Mouse (Mus musculus): ENCODE results near the gene Pycr2. TPM values are rescaled to one million over a fixed set of nuclear protein-coding genes. Genes with fewer than 3 reads are reported as not detected.

Pycr2 gene
- polyA plus RNA-seq, 1 experiment: 21.8 TPM

DNA sequence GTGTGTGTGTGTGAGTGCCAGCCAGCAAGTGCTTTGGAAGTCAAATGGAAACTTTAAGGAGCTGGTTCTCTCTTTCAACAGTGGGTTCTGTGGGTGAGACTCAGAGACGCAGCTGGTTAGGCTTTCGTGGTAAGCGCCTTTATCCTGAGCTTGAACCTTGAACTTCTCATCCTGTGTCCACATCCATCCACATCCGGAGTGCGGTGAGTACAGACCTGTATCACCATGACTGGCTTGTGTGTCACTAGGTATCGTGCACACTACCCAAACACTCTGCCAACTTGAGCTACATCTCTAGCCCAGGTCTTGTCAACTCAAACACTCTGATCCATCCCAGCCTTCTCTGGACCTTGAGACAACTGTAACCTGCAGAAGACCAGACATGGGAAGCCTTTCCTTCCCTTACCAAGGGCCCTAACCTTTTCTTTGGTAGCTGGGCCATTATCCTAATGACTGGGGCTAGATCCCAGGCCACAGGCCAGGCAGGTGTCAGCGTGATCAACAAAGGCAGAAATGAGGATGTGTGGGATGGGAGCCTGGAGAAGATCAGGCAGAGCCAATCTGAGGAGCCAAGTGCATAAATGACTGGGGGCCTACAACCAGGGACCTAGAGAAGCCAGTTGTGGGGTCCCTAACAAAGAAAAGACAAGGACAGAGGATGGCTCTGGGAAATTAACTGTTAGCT lies 36.8 kb downstream of the Pycr2 start:
- no peaks in the 10 kb centered on the region for H3K27me3 ChIP-seq (ENCODE audit: control insufficient read depth, insufficient read depth, low read length)
- WGBS: 47% methylated on average over 7 of the region's 7 CpGs
- TF ChIP-seq CTCF (IDR thresholded peaks at IDR 0.05; ENCODE audit: extremely low read depth, insufficient read length, insufficient replicate concordance, low read depth, low read length): no peak
- no peak for TF ChIP-seq POLR2A (IDR thresholded peaks at IDR 0.05; ENCODE audit: low read depth, low read length)
- H3K27ac ChIP-seq (ENCODE audit: insufficient read depth, low read depth, low read length): 0 out of 2 replicates have a peak overlapping the region, but pooled peaks have one; percentile 77
- peaks cover 16% of the 10 kb centered on the region for H3K4me1 ChIP-seq (ENCODE audit: control insufficient read depth, insufficient read depth, insufficient read length, low read length)
- H3K36me3 ChIP-seq (ENCODE audit: control insufficient read depth, insufficient read depth, low read length): no peaks in the 10 kb centered on the region
- H3K4me3 ChIP-seq (ENCODE audit: low read depth, low read length): no peak overlapping the region

GRCm38 (mm10) chr1:180941726-180942125 lies 37.6 kb downstream of the Pycr2 start:
- Histone ChIP-seq H3K4me1 (ENCODE audit: control insufficient read depth, insufficient read depth, insufficient read length, low read length) (peaks cover 24% of the 10 kb centered on the region), H3K4me3 (ENCODE audit: low read depth, low read length) (peak overlapping the region; percentile 80), H3K27me3 (ENCODE audit: control insufficient read depth, insufficient read depth, low read length) (no peaks in the 10 kb centered on the region), H3K27ac (ENCODE audit: insufficient read depth, low read depth, low read length) (peak overlapping the region; percentile 77), H3K36me3 (ENCODE audit: control insufficient read depth, insufficient read depth, low read length) (no peaks in the 10 kb centered on the region)
- WGBS: 3% methylated on average over 18 of the region's 18 CpGs
- TF ChIP-seq POLR2A (IDR thresholded peaks at IDR 0.05; ENCODE audit: low read depth, low read length): no peak
- no peak for TF ChIP-seq CTCF (IDR thresholded peaks at IDR 0.05; ENCODE audit: extremely low read depth, insufficient read length, insufficient replicate concordance, low read depth, low read length)

DNA sequence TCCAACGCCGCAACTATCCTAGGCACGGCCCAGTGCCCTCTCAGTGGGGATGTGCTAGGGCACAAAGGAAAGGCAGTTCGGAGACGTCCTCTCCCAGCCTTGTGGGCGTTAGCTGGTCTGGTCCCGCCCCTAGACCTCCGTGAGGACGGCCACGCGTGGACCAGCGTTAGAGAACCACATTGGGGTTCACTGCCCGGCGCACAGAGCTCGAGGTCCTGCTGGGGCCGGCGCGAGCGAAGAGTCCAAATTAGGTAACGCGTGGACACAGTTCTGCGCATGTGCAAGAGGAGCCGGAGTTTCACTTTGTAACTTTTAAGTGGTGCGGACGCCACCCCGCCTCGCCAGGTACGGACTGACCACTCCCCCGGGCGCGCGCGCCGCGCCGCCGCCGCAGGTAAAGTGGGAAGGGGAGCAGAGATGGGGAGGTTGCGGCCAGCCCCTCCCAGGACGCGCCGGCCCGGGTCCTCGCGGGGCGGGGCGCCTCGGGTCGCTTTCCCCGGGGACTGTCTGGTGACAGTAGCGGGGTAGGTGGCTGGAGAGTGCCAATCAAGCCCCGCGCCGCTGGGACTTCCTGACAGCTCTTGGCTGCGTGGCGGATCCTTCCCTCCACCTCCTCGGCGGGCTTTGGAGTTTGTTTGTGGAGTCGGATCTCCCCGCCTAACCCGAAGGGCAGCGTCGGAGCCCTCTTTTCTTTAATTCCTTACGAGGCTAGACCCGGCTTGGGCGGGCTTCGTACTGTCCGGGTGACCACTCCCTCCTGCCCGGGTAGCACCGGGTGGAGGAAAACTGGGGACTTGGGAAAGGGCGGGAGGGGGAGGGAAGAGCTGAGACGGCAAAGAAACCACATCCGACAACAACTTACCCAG lies 38.3 kb downstream of the Pycr2 start, which contains the start of gene Tmem63a:
Gene Tmem63a, plus strand, starts transcription at position 179 of the 866 bp plus-strand sequence.
- TF ChIP-seq CTCF (IDR thresholded peaks at IDR 0.05; ENCODE audit: extremely low read depth, insufficient read length, insufficient replicate concordance, low read depth, low read length) (no peak), POLR2A (IDR thresholded peaks at IDR 0.05; ENCODE audit: low read depth, low read length) (peak; percentile 69)
- Histone ChIP-seq H3K4me3 (ENCODE audit: low read depth, low read length) (peak within 1 kb of the TSS; percentile 80), H3K27ac (ENCODE audit: insufficient read depth, low read depth, low read length) (peak within 1 kb of the TSS; percentile 77), H3K36me3 (ENCODE audit: control insufficient read depth, insufficient read depth, low read length) (no peaks in the 10 kb centered on the region), H3K4me1 (ENCODE audit: control insufficient read depth, insufficient read depth, insufficient read length, low read length) (peaks cover 26% of the 10 kb centered on the region), H3K27me3 (ENCODE audit: control insufficient read depth, insufficient read depth, low read length) (no peaks in the 10 kb centered on the region)
- under 1% methylated on average over 73 of the region's 73 CpGs for whole genome bisulfite sequencing

DNA sequence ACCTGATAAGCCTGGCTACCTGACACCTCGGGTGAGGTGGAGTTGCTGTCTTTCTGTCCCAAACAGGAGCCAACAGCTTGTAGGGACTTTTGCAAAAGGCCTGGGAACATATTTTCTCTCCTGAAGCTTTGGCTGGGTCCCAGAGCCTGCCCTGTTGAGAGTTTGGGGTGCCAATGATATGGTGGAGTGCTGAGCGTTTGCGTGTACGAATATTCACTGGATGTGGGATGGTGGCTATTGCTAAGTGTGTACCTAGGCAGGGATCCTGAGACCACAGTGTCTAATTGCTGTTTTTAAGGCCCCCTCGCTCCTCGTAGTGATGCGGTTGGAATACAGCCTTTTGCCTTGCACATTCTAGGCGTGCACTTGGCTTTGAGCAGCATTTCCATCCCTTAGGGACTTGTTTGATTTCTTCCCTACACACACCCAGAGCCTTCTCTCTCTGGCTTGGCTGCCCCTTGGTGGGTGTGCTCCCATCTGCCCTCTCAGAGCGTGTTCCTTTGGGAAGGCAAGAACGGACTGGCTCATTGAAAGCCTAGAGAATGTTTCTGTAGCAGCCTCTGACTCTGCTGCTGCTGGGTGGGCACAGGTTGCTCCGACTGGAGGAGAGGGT lies 39.0 kb downstream of the Pycr2 start:
- peaks cover 29% of the 10 kb centered on the region for H3K4me1 ChIP-seq (ENCODE audit: control insufficient read depth, insufficient read depth, insufficient read length, low read length)
- peak overlapping the region; percentile 77 for H3K27ac ChIP-seq (ENCODE audit: insufficient read depth, low read depth, low read length)
- H3K36me3 ChIP-seq (ENCODE audit: control insufficient read depth, insufficient read depth, low read length): no peaks in the 10 kb centered on the region
- TF ChIP-seq CTCF (IDR thresholded peaks at IDR 0.05; ENCODE audit: extremely low read depth, insufficient read length, insufficient replicate concordance, low read depth, low read length): no peak
- TF ChIP-seq POLR2A (IDR thresholded peaks at IDR 0.05; ENCODE audit: low read depth, low read length): no peak
- H3K4me3 ChIP-seq (ENCODE audit: low read depth, low read length): peak overlapping the region; percentile 80
- no peaks in the 10 kb centered on the region for H3K27me3 ChIP-seq (ENCODE audit: control insufficient read depth, insufficient read depth, low read length)
- 42% methylated on average over 11 of the region's 11 CpGs for WGBS

GRCm38 (mm10) chr1:180943896-180944295 lies 39.8 kb downstream of the Pycr2 start:
- 35% methylated on average over 1 of the region's 1 CpGs for WGBS

GRCm38 (mm10) chr1:180944553-180944952 lies 40.5 kb downstream of the Pycr2 start:
- H3K4me3 ChIP-seq (ENCODE audit: low read depth, low read length): no peak overlapping the region
- no peaks in the 10 kb centered on the region for H3K27me3 ChIP-seq (ENCODE audit: control insufficient read depth, insufficient read depth, low read length)
- 64% methylated on average over 4 of the region's 4 CpGs for WGBS
- H3K4me1 ChIP-seq (ENCODE audit: control insufficient read depth, insufficient read depth, insufficient read length, low read length): peaks cover 29% of the 10 kb centered on the region
- TF ChIP-seq POLR2A (IDR thresholded peaks at IDR 0.05; ENCODE audit: low read depth, low read length) (no peak), CTCF (IDR thresholded peaks at IDR 0.05; ENCODE audit: extremely low read depth, insufficient read length, insufficient replicate concordance, low read depth, low read length) (no peak)
- H3K27ac ChIP-seq (ENCODE audit: insufficient read depth, low read depth, low read length): peak overlapping the region; percentile 46; the same call in 1 of the 2 replicates
- peaks cover 5% of the 10 kb centered on the region; the same call in 1 of the 2 replicates for H3K36me3 ChIP-seq (ENCODE audit: control insufficient read depth, insufficient read depth, low read length)

More at GRCm38 (mm10) chr1:180943896-180944295, 39.8 kb downstream of the Pycr2 start:
- TF ChIP-seq CTCF (IDR thresholded peaks at IDR 0.05; ENCODE audit: extremely low read depth, insufficient read length, insufficient replicate concordance, low read depth, low read length): no peak
- no peak for TF ChIP-seq POLR2A (IDR thresholded peaks at IDR 0.05; ENCODE audit: low read depth, low read length)
- Histone ChIP-seq H3K27ac (ENCODE audit: insufficient read depth, low read depth, low read length) (no peak overlapping the region), H3K27me3 (ENCODE audit: control insufficient read depth, insufficient read depth, low read length) (no peaks in the 10 kb centered on the region), H3K36me3 (ENCODE audit: control insufficient read depth, insufficient read depth, low read length) (0 out of 2 replicates have a peak, but pooled peaks cover 1% of the 10 kb centered on the region), H3K4me3 (ENCODE audit: low read depth, low read length) (no peak overlapping the region), H3K4me1 (ENCODE audit: control insufficient read depth, insufficient read depth, insufficient read length, low read length) (peaks cover 29% of the 10 kb centered on the region)

Data from small intestine, adult 2 months (tissue).